Mouse (Mus musculus) MEL (cell line): ENCODE results near the gene Gpr108.

Experiments used
- CHD1 ChIP-seq: IDR thresholded peaks from 2 replicates; pipeline ENCODE4 v1.6.1; 2012; ENCODE audit warnings: low read depth, mild to moderate bottlenecking, inconsistent platforms, low read length, improper control_type of control experiment
- CTCF ChIP-seq, 3 experiments: IDR thresholded peaks in 2 of 3; conservative IDR thresholded peaks in 1 of 3; 2 replicates each; pipeline ENCODE4 v1.5.1; 2011 to 2012; ENCODE audit warnings: low read length in 3 of 3, low read depth in 2 of 3, mild to moderate bottlenecking in 2 of 3, improper control_type of control experiment in 1 of 3, inconsistent platforms in 1 of 3, mixed read lengths in 1 of 3, moderate library complexity in 1 of 3; ENCODE audit not compliant: control insufficient read depth in 1 of 3, insufficient read depth in 1 of 3, poor library complexity in 1 of 3, severe bottlenecking in 1 of 3
- EP300 ChIP-seq, 2 experiments: IDR thresholded peaks; 2 replicates each; pipeline ENCODE4 v1.6.1; 2011; ENCODE audit warnings: improper control_type of control experiment in 2 of 2, low read length in 2 of 2, low read depth in 1 of 2, mild to moderate bottlenecking in 1 of 2
- GABPA ChIP-seq: IDR thresholded peaks from 2 replicates; pipeline ENCODE4 v1.6.1; 2012; ENCODE audit warnings: low read depth, mild to moderate bottlenecking, inconsistent platforms, low read length, improper control_type of control experiment, moderate library complexity
- MAX ChIP-seq: IDR thresholded peaks from 2 replicates; pipeline ENCODE4 v1.6.1; 2011; ENCODE audit warnings: low read length, improper control_type of control experiment
- MXI1 ChIP-seq: IDR thresholded peaks from 2 replicates; pipeline ENCODE4 v1.6.1; 2011; ENCODE audit warnings: mild to moderate bottlenecking, low read depth, low read length, improper control_type of control experiment
- POLR2AphosphoS2 ChIP-seq: IDR thresholded peaks from 2 replicates; pipeline ENCODE4 v1.6.1; 2011; ENCODE audit warnings: low read length, improper control_type of control experiment
- RAD21 ChIP-seq: IDR thresholded peaks from 2 replicates; pipeline ENCODE4 v1.6.1; 2011; ENCODE audit warnings: mild to moderate bottlenecking, low read depth, low read length, improper control_type of control experiment
- ZKSCAN1 ChIP-seq: IDR thresholded peaks from 2 replicates; pipeline ENCODE4 v1.6.1; 2012; ENCODE audit warnings: low read depth, mild to moderate bottlenecking, inconsistent platforms, low read length, improper control_type of control experiment, moderate library complexity
- ZNF384 ChIP-seq: IDR thresholded peaks from 2 replicates; pipeline ENCODE4 v1.6.1; 2012; ENCODE audit warnings: low read depth, mild to moderate bottlenecking, inconsistent platforms, low read length, improper control_type of control experiment

DNA sequence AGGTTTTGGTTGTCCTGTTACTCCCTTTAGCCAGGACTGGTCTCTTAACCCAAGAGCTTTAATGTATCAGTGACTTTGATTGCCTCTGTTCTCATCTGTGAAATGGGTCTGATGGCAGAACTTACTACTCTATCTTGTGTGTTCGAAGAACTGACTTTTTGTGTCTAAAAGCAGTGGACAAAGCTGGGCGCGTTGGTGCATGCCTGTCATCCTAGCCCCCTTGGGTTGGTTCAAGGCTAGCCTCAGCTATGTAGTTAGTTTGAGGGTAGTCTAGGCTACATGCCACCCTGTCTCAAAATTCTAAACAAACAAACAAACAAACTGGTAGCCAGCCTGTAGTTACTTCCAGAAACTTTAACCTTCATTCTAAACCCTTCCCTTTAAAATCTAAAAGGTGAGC is 3.2 kb upstream of the Gpr108 start:
- TF ChIP-seq CTCF (IDR thresholded peaks at IDR 0.05 in 2 of 3, conservative IDR thresholded peaks at IDR 0.05 in 1 of 3; ENCODE audit: control insufficient read depth in 1 of 3, insufficient read depth in 1 of 3, low read depth in 2 of 3, low read length in 3 of 3, poor library complexity in 1 of 3, severe bottlenecking in 1 of 3) (no peak), MAX (no peak), MXI1 (no peak), CHD1 (no peak), ZNF384 (no peak), GABPA (no peak), ZKSCAN1 (no peak), EP300 (IDR thresholded peaks at IDR 0.05; ENCODE audit: low read depth in 1 of 2, low read length in 2 of 2) (no peak), RAD21 (no peak), POLR2AphosphoS2 (no peak)
